Mouse (Mus musculus) frontal cortex, postnatal 10 days (tissue): ENCODE measurements around the gene Fxr2.
A peak's percentile ranks its signal among the peaks of the same experiment; 100 is the strongest.
"Not testable (repeated sequence)": the region's sequence is repeated elsewhere in the genome, so short reads cannot be mapped to it uniquely, and the experiment has no call there.

Experiments used
- DNase-seq, 2 experiments: peaks; one replicate each; pipeline ENCODE4 v3.0.0; 2022; ENCODE audit warnings: low spot score in 2 of 2, mixed read lengths in 1 of 2

Fxr2 gene

DNA sequence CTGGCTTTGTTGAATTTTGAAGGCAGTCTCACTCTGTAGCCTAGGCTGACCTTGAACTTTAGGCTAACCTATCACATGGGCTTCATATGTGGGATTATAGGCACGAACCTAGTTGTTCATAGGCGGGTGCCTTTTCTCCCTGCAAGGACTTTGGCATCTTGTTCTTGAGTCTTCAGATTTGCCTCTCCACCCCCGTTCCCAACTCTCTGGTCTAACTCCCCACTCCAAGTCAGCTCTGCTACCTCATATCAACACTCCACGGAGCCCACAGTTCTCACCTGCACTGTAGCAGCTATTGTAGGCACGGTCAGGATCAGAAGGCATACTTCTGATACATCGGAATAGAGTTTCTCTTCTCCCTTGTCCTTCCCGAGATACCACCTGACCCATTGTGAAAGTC is 50.8 kb downstream of the Fxr2 start:
- no peak for DNase-seq

DNA sequence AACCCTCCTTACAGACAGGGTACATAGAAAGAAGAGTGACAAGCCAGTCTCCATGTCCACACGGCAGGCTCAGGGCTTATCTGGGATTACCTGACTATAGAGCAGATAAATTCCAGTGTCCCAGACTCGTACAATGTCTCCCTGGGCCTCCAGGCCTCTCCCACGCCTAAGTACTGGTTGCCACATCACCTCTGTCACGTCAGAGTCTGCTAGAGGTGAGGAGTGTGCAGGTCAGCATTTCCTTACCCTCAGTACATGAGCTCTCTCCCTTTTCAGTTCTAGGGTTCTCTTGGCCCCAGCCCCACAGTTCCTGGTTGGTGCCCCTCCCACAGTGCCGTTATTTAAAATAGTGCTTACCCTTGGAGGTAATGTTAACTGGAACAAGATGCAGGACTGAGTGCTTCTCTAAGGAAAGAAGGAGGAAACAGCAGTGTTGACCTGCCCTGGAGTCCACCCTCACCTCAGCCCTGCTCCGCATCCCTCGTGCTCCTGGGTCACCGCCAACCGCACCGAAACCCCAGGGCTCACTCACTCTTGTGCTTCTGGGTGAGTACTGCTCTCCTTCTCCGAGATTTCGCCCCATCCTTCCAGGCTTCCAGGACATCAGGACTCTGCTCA is 51.4 kb downstream of the Fxr2 start:
- no peak for DNase-seq

DNA sequence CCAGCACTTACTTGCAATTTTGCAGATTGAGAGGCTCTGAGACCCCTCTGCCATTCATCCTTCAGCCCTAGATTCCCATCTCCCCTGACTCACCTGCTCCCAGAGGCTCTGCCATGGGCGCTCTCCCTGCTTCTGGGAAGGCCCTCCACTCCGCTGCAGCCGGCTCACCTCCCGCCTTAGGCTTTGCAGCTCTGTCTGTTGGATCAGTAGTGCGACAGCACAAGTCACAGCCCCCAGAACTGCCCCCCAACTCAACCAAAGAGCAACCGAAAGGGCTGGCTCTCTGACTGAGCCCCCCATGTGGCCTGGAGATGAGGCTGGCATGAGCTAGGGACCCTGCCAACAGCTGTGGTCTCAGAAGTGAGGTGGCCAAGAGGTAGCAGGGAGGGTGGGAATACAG is 52.1 kb downstream of the Fxr2 start:
- DNase-seq, result no peak

DNA sequence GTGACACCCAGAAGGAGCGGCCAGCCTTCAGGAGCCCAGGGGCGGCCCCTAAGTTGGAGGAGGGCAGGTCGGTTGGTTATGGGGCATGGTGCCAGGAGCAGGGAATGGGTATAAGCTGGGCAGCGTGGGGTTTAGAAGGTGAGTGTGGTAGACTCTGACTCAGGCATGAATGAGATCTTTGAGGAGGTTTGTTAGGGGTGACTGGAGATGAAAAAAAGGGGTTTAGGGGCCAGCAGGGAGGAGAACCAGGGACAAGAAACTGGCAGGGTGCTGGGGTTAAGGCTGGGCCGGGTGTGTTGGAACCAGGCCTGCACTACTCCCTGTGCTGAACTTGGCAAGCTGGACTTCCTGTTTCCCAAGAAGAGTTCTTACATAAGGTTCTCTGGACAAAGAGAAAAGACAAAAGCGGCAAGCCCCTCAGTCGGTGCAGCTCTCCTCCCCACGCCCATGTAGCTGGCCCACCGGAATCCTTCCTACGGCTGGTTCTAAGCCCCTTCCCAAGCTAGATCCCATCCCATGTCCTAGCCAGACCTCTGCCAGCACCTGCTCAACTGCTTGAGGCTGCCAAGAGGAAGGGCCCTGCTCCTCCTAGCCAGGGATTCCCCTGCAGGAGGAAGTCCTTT is 52.8 kb downstream of the Fxr2 start, which contains the start of gene Tnfsf13:
Gene Tnfsf13 (minus strand): TSS at position 259 of the 623 bp plus-strand sequence.
- DNase-seq, result no peak

DNA sequence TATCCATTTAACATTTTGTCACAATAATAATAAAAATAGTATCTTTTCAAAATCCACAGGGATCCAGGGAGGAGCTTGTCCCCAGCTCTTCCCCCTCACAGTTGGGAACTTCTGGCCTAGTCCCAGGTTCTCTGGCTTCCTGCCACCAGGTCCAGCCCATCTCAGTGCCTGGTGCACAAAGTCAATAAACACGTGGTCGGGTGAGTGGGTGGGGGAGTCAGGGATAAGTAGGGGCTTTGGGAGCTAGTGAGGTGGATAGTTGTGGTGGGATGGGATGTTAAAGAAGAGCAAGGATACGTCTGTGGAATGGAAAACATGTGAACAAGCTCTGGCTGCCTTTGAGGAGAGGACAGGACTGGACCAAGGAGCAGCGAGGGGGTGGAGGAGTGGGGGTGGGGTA is 53.6 kb downstream of the Fxr2 start:
- DNase-seq, result no peak

DNA sequence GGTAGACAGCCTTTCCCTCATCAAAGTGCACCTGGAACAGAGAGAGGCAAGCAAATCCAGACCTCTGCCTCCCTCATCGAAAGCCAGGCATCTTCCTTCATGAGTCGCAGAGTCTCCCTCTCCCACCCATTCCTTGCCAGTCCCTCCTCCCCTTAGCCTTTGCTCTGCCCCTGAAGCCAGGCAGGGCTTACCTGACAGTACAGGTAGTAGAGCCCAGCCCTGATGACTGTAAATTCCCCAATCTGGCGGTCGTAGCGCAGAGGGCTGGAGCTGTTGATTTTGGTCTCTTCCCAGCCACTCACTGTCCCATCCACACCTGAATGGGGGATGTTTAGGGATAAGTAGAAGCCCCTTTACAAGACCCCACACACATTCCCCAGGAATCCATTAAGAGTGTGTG is 54.3 kb downstream of the Fxr2 start:
- DNase-seq, result no peak

DNA sequence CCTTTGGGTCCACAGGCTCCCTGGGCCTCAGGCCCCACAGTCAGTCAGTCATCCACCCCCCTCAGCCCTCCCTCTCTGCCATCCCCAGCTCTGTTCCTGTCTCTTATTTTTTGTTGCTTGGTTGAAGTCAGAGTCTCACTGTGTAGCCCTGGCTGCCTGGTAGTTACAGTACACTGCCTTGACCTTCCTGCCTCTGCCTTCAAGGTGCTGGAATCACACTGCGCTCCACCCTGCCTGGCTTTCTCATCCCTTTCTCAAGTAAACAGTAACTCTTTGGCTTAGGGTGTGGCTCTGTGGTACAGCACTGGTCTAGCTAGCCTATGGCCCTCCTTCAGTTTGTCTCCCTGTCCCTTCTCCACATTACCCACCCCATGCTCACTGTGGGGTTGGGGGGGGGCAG is 57.1 kb downstream of the Fxr2 start:
- no peak for DNase-seq

DNA sequence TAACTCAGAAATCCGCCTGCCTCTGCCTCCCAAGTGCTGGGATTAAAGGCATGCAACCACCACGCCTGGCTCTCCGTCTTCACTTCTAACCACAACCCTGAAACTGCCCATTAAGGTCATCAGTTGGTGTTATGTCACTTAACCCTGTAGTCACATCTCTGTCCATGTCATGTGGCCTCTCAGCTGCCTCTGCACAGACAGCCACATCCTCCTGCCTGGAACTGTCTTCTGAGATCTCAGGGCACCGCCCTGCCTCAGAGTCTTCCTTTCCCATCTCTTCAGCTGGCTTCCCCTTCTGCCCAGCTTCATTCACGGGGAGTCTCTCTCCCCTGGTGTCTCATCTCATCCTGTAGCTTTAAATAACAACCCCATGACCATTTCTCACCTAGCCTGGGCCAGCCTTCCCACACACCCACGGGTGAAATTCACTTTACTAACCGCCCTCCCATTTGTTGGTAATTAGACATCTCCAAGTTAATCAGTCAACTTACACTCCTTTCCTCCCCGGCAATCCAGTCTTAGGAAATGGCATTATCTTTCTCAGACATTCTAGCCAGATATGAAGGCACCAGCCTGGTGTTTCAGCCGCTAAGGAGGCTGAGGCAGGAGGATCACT is 59.5 kb downstream of the Fxr2 start:
- DNase-seq, result no peak

DNA sequence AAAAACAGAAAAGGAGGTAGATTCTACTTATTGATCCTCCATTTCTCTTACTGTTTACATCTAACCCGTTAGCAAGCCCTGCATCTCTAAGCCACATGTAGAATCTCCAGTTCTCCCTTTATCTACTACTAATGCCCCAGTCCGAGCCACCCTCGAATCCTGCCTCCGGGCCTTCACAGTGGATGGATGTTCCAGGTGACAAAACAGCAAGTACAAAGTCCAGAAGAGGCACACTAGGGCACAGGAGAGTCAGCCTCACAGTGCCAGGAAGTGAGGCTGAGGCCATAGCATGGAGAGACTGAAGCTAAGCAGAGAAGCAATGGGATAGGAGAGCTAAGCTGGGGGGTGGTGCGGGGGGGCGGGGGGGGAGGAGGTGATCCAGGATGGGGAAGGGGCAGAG is 60.1 kb downstream of the Fxr2 start:
- no peak for DNase-seq

DNA sequence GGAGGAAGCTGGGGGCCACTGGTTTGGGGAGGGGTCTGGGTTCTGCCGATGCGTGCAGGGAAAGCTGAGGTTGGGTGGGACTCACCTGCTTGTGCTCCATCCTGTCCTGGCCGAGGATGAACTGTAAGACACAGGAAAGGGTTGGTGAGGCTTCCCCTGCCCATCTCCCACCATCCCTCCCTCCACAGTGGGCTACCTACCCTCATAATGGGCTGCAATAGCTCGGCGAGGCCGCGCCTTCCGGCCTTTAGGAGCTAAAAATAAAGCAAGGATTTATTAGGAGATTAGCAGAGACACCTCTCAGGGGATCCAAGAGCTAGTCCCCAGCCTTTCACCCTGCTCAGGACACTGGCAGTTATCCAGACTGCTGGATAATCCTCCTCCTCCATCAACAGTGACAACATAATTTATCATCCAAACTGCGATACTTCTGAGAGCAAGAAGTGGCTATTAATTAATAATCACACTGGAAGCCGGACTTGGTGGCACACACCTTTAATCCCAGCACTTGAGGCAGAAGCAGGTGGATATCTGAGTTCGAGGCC is 60.7 kb downstream of the Fxr2 start:
- no peak for DNase-seq

DNA sequence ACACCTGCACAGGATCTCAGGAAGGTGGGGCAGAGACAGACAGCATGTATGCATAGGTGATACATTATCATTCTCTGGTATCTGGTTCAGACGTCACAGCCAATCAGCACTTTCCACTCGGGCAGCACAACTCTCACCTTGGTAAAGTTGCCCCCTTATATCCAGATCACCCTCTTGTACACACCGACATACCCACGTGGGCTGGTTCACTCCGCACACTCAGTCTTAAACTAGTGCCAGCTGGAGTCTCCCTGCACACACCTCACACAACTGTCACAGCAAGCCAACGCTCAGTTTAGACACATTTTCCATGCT is 62.2 kb downstream of the Fxr2 start:
- DNase-seq, result no peak

DNA sequence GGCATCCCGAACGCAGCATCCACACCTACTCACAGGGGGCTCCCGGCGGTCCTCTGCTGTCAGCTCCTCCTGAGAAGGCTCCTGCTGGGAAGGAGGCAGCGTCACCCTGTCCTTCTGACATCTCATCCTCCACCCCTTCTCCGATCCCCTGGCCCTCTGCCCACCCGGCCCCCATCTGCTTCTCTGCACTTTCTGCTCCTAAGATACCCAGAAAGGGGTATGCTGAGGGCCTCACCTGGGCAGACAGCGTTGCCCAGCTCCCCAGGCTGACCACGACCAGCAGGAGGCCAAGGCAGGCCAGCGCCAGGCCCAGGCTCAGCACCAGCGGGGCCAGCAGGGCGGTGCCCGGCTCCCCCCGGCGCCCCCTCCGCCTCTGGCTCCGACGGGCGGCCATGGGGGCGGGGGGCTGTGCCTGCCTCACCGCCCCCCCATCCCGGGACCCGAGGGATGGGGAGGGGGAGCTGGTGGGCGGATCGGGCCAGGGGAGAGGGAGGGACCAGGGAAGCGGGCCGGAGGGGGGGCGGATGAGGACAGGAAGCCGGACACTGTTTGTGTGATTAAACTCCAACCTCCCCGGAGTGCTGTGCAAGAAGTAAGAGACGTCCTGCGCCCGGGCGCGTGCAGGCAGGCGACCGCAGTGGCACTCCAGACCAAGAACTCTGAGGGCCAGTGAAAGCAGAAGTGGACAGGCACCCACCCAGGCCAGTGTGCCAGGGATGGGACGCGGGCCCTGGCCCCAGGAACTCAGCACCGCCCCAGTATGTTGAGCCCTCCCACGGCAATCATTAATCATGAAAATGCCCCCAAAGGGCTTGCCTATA is 62.8 kb downstream of the Fxr2 start, which contains the start of the genes Tnfsf12 and Tnfsfm13:
Gene Tnfsf12 (minus strand): TSS at position 489 of the 821 bp plus-strand sequence.
Gene Tnfsfm13 (minus strand): TSS at position 738 of the 821 bp plus-strand sequence.
- peak in 1 of 2 experiments; percentile 55 for DNase-seq

DNA sequence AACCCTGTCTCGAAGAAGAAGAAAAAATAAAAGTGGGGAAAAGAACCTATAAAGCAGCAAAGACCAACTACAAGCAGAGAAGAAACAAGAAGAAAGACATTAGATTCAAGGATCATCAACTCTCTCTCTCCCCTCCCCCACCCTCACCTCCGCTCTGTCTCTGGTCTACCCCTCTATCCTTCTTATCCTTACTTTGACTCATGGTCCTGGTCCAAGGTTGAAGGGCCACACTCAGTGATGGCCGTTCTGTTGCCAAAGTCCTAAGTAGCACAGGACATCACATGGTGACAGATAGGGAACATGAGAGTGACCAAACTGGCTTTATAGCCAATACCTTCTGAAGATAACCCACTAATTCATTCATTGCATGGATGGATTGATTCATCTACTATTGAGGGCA is 64.6 kb downstream of the Fxr2 start:
- no peak for DNase-seq

DNA sequence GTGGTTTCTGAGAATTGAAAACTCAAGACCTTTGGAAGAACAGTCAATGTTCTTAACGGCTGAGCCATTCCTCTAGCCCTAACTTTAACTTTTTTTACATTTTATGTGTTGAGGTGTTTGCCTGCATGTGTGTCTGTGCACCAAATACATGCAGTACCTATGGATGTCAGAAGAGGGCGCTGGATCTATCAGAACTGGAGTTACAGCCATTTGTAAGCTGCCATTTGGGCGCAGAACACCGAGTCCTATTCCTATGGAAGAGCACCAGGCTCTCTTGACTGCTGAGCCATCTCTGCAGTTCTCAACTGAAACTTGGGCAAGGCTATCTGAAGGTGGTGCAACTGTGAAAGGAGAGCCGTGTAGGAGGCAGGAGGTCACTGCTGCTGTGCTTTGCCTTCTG is 65.8 kb downstream of the Fxr2 start:
- no peak for DNase-seq

DNA sequence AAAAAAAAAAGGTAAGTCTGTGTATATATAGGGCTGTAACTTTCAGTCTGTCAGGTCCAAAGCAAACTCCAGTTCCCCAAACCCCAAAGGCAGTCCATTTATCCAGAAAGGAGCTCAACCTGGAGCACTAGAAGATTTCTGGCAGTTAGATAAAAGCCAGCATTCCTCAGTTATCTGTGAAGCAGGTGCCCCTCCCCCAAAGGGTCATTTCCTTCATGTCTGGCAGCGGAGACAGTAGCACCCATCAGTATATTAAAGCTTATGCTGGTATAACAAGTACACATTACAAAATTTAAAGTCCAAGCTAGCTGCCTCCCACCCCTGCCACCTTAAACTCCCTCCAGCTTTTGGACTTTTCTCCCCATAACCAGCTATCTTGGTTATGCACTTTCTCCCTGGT is 66.8 kb downstream of the Fxr2 start:
- no peak for DNase-seq

DNA sequence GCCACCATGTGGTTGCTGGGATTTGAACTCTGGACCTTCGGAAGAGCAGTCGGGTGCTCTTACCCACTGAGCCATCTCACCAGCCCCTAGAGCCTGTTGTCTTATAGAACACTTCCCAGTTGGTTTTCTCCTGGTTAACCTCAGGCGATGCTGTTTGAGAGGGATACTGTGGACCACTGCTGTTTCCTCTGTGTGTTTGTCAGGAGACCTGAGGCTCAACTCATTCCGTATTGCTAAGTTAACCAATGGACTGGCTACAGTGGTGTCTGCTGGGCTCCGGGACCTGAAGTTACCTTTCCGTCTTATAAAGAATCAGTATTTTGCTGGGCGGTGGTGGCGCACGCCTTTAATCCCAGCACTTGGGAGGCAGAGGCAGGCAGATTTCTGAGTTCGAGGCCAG is 70.1 kb downstream of the Fxr2 start:
- not testable (repeated sequence) for DNase-seq
